Mouse (Mus musculus): ENCODE measurements around the gene Trim41.
A peak's percentile ranks its signal among the peaks of the same experiment; 100 is the strongest.
"Not testable (repeated sequence)": the region's sequence is repeated elsewhere in the genome, so short reads cannot be mapped to it uniquely, and the experiment has no call there.

Trim41 gene

GRCm38 (mm10) chr11:48816800-48817665, at the start of gene Trim41:
TSS of gene Trim41 (minus strand) at chr11:48817353.
- DNase-seq, result peak; percentile 100

- no peak for DNase-seq
Measured at GRCm38 (mm10) chr11:48866481-48866880, 49.3 kb upstream of the Trim41 start.

GRCm38 (mm10) chr11:48863808-48864207, 46.7 kb upstream of the Trim41 start:
- no peak for DNase-seq

GRCm38 (mm10) chr11:48862784-48863319, 45.7 kb upstream of the Trim41 start:
- no peak for DNase-seq

- DNase-seq, result peak; percentile 69
Measured at GRCm38 (mm10) chr11:48859014-48859413, 41.9 kb upstream of the Trim41 start.

GRCm38 (mm10) chr11:48853474-48854180, 36.5 kb upstream of the Trim41 start:
- DNase-seq, result peak; percentile 89

- DNase-seq, result no peak
Measured at GRCm38 (mm10) chr11:48852624-48853473, 35.7 kb upstream of the Trim41 start.

GRCm38 (mm10) chr11:48852190-48852589, 35.0 kb upstream of the Trim41 start:
- DNase-seq, result no peak

GRCm38 (mm10) chr11:48851270-48851995, 34.3 kb upstream of the Trim41 start:
- no peak for DNase-seq

GRCm38 (mm10) chr11:48850240-48850639, 33.1 kb upstream of the Trim41 start:
- DNase-seq, result no peak

GRCm38 (mm10) chr11:48846881-48847280, 29.7 kb upstream of the Trim41 start:
- DNase-seq, result no peak

GRCm38 (mm10) chr11:48846362-48846761, 29.2 kb upstream of the Trim41 start:
- not testable (repeated sequence) for DNase-seq

- DNase-seq, result no peak
Measured at GRCm38 (mm10) chr11:48845244-48845815, 28.2 kb upstream of the Trim41 start.

- DNase-seq, result no peak
Measured at GRCm38 (mm10) chr11:48844309-48844708, 27.2 kb upstream of the Trim41 start.

- DNase-seq, result no peak
Measured at GRCm38 (mm10) chr11:48843202-48843601, 26.0 kb upstream of the Trim41 start.

- no peak for DNase-seq
Measured at GRCm38 (mm10) chr11:48842378-48842792, 25.2 kb upstream of the Trim41 start.

- no peak for DNase-seq
Measured at GRCm38 (mm10) chr11:48841213-48841612, 24.1 kb upstream of the Trim41 start.

GRCm38 (mm10) chr11:48840805-48841204, 23.7 kb upstream of the Trim41 start:
- no peak for DNase-seq

- DNase-seq, result no peak
Measured at GRCm38 (mm10) chr11:48838879-48839680, 21.9 kb upstream of the Trim41 start.

GRCm38 (mm10) chr11:48838181-48838797, 21.1 kb upstream of the Trim41 start:
- DNase-seq, result no peak

Data from thymus, postnatal 4 days (tissue).